Mouse (Mus musculus) hindbrain, postnatal 0 days (tissue): Measurements from ENCODE around the gene Dhcr24. TPM values are rescaled to one million over a fixed set of nuclear protein-coding genes. Genes with fewer than 3 reads are reported as not detected.

Source experiments
- ATAC-seq: fragments of 200-750 bp; cut with Nextera tagmentation; 2 replicates; pipeline ENCODE4 v1.8.0; 2017; ENCODE audit warnings: mild to moderate bottlenecking, moderate TSS enrichment, moderate library complexity
- DNase-seq: peaks from one replicate; pipeline ENCODE4 v3.0.0-alpha.2; 2015; ENCODE audit warnings: low spot score
- H3K27ac ChIP-seq: fragments of 300-500 bp; sonication (generic); 2 replicates; pipeline ENCODE4 v1.5.1; 2014; ENCODE audit warnings: mild to moderate bottlenecking
- H3K27me3 ChIP-seq: fragments of 300-500 bp; sonication (generic); 2 replicates; pipeline ENCODE4 v1.6.1; 2014; ENCODE audit warnings: low read length, mixed read lengths; ENCODE audit not compliant: insufficient read depth
- H3K36me3 ChIP-seq: fragments of 300-500 bp; sonication (generic); 2 replicates; pipeline ENCODE4 v1.6.1; 2014; ENCODE audit warnings: low read length, mixed read lengths; ENCODE audit not compliant: insufficient read depth
- H3K4me1 ChIP-seq: fragments of 300-500 bp; sonication (generic); 2 replicates; pipeline ENCODE4 v1.6.1; 2014; ENCODE audit warnings: antibody characterized with exemption, low read length, mixed read lengths; ENCODE audit not compliant: insufficient read depth
- H3K4me2 ChIP-seq: fragments of 300-500 bp; sonication (generic); 2 replicates; pipeline ENCODE4 v1.6.1; 2014; ENCODE audit warnings: low read depth, mild to moderate bottlenecking, low read length, moderate library complexity, mixed read lengths
- H3K4me3 ChIP-seq: fragments of 300-500 bp; sonication (generic); 2 replicates; pipeline ENCODE4 v1.5.1; 2014; ENCODE audit warnings: low read length
- H3K9ac ChIP-seq: fragments of 300-500 bp; sonication (generic); replicated peaks from 2 replicates; pipeline ENCODE4 v1.6.1; 2014; ENCODE audit warnings: mild to moderate bottlenecking, low read length, moderate library complexity, mixed read lengths
- H3K9me3 ChIP-seq: fragments of 300-500 bp; sonication (generic); 2 replicates; pipeline ENCODE4 v1.6.1; 2016; ENCODE audit warnings: low read length, mixed read lengths
- CTCF ChIP-seq: IDR thresholded peaks from 2 replicates; pipeline ENCODE4 v1.5.1; 2016; ENCODE audit warnings: antibody characterized with exemption, control low read depth, low read depth
- WGBS: fragments of 180-500 bp; shearing (Covaris S2); extraction: QIAGEN DNeasy Blood & Tissue Kit; methylation state at CpG from one replicate; pipeline ENCODE4 v1.1.7; 2014; 5-methylcytosine and 5-hydroxymethylcytosine counted together
- polyA plus RNA-seq: library from polyadenylated mRNA; unstranded; fragments of >200 nt; fragmentation: Nextera tagmentation; extraction: Ambion mirVana; gene quantifications from 2 replicates; pipeline ENCODE4 v1.2.1, GENCODE M21; 2015
- total RNA-seq: library from RNA; depleted of rRNA; stranded (reverse); fragments of >200 nt; gene quantifications from 2 replicates; pipeline ENCODE4 v1.2.3, GENCODE M21; 2014; rRNA removed

The Dhcr24 gene
- 126 and 127 TPM in 2 replicates for total RNA-seq
- 7.5 and 8.7 TPM in 2 replicates for polyA plus RNA-seq

DNA sequence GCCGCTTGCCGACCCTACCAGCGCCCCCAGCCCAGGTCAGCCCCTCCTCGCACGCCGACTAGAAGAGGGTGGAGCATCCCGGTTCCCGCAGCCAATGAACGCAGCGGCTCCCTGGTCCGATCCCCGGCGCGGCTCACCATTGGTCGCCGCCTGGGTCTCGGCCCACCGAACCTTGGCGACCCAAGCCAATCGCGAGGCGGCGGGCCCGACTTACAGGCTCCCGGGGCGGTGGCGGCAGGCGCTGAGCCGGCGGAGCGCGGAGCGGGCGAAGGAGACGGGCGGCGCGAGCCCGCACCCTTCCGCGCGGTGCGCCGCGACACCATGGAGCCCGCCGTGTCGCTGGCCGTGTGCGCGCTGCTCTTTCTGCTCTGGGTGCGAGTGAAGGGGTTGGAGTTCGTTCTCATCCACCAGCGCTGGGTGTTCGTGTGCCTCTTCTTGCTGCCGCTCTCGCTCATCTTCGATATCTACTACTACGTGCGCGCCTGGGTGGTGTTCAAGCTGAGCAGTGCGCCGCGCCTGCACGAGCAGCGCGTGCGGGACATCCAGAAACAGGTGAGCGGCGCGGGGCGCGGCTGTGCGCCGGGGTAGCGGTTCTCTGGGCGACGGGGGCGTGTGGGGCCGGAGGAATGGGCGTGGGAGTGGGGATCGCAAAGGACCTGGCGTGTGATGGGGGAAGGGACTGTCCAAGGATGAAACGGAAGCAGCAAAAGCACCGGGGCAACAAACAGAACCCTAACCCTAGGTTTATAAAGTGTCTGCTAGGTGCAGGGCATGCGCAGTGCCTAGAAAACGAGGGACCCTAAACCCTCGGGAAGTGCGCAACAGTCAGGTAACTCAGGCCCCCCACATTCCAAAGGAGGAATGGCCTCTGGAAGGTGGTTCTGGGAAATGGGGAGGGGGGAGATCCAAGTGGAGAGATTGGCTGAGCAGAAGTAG is at the start of gene Dhcr24:
Gene Dhcr24 (plus strand): TSS at position 193 of the 936 bp plus-strand sequence.
- Histone ChIP-seq H3K27ac (peak within 1 kb of the TSS; percentile 83), H3K9me3 (no peaks in the 10 kb centered on the region), H3K4me3 (peak within 1 kb of the TSS; percentile 89), H3K4me1 (peaks cover 33% of the 10 kb centered on the region), H3K36me3 (peaks cover 7% of the 10 kb centered on the region; the same call in 1 of the 2 replicates), H3K9ac (peak within 1 kb of the TSS; percentile 66), H3K4me2 (peak within 1 kb of the TSS; percentile 86), H3K27me3 (no peaks in the 10 kb centered on the region)
- DNase-seq (peak; percentile 96), ATAC-seq (peak; percentile 98)
- no peak for TF ChIP-seq CTCF
- WGBS = under 1% methylated on average over 70 of the region's 89 CpGs

- H3K4me1 ChIP-seq = no peaks in the 10 kb centered on the region
- DNase-seq = no peak
- no peak for TF ChIP-seq CTCF
- H3K4me3 ChIP-seq = no peak overlapping the region
- H3K27me3 ChIP-seq = no peaks in the 10 kb centered on the region
- no peak overlapping the region for H3K4me2 ChIP-seq
- H3K27ac ChIP-seq = no peak overlapping the region
- H3K36me3 ChIP-seq = no peaks in the 10 kb centered on the region
- ATAC-seq = no peak
- no peaks in the 10 kb centered on the region for H3K9me3 ChIP-seq
- WGBS = 65% methylated on average over 6 of the region's 6 CpGs
- no peak overlapping the region for H3K9ac ChIP-seq
These were observed 46.2 kb upstream of the Dhcr24 start for GRCm38 (mm10) chr4:106514606-106515005.

DNA sequence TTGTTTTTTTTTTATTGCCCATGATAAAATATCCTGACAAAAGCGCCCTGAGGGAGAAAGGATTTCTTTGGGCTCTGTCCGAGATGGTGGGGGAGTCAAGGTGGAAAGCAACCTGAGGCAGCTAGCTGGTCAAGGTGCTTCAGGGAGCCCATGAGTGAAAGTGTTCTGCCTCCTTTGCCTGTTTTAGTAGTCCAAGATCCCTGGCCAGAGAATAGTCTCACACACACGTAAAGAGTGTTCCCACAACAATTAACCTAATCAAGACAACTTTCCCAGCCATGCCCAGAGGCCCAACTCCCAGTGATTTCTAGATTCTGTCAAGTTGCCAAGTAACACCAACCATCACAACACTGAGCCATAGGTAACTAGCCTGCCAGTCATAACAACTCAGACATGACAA is 38.3 kb upstream of the Dhcr24 start:
- 74% methylated on average over 3 of the region's 3 CpGs for WGBS

DNA sequence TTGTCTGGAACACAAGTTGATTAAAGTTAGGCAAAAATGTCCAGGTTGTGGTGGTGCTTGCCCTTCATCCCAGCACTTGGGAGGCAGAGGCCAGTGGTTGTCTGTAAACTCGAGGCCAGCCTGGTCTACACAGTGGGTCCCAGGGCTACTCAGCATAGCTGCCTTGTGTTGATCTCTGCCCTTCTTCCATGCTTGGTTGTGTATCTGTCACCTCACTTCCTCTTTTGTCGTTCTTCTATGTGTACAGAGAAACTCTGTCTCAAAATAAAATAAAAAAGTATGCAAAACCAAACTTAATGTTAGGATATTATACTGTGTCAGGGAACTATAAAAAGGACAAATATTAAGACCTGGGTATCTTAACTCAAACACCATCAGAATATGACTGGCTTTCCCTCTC is 36.7 kb upstream of the Dhcr24 start:
- Histone ChIP-seq H3K9me3 (no peaks in the 10 kb centered on the region), H3K36me3 (no peaks in the 10 kb centered on the region), H3K9ac (no peak overlapping the region), H3K4me3 (no peak overlapping the region), H3K4me2 (no peak overlapping the region), H3K4me1 (no peaks in the 10 kb centered on the region), H3K27ac (no peak overlapping the region), H3K27me3 (no peaks in the 10 kb centered on the region)
- WGBS = 75% methylated on average over 2 of the region's 2 CpGs
- TF ChIP-seq CTCF = no peak
- ATAC-seq = no peak
- no peak for DNase-seq

More for the DNA sequence above, 38.3 kb upstream of the Dhcr24 start:
- DNase-seq (no peak), ATAC-seq (no peak)
- Histone ChIP-seq H3K4me3 (no peak overlapping the region), H3K9me3 (no peaks in the 10 kb centered on the region), H3K9ac (no peak overlapping the region), H3K27ac (no peak overlapping the region), H3K4me1 (no peaks in the 10 kb centered on the region), H3K36me3 (no peaks in the 10 kb centered on the region), H3K4me2 (no peak overlapping the region), H3K27me3 (no peaks in the 10 kb centered on the region)
- no peak for TF ChIP-seq CTCF

DNA sequence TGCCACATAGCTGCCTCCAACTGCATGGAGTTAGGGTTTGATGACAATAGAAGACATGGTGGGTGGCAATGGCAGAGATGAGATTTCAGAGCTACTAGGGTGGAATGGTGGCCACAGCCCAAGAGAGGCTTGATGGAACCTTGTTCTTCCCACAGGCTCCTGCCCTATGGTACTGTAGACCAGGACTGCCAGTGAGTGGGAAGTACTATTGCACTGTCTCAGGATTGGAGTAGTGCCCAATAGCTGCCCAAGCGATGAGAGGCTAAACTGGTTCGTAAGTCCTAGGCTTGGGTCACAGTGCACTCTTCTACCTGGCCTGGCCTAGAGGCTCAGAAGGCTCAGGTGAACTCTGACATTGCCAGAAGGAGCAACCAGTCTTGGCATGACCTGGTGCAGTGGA is 35.8 kb upstream of the Dhcr24 start:
- WGBS = 89% methylated on average over 2 of the region's 2 CpGs
- no peaks in the 10 kb centered on the region for H3K27me3 ChIP-seq
- DNase-seq = no peak
- ATAC-seq = no peak
- no peak overlapping the region for H3K4me2 ChIP-seq
- no peak overlapping the region for H3K27ac ChIP-seq
- H3K9me3 ChIP-seq = no peaks in the 10 kb centered on the region
- H3K9ac ChIP-seq = no peak overlapping the region
- no peak overlapping the region for H3K4me3 ChIP-seq
- no peaks in the 10 kb centered on the region for H3K4me1 ChIP-seq
- no peak for TF ChIP-seq CTCF
- no peaks in the 10 kb centered on the region for H3K36me3 ChIP-seq

GRCm38 (mm10) chr4:106527856-106528547 is 32.8 kb upstream of the Dhcr24 start:
- H3K4me2 ChIP-seq = no peak overlapping the region
- H3K4me3 ChIP-seq = no peak overlapping the region
- DNase-seq (peak; percentile 20), ATAC-seq (no peak)
- no peak overlapping the region for H3K9ac ChIP-seq
- H3K9me3 ChIP-seq = no peaks in the 10 kb centered on the region
- 69% methylated on average over 7 of the region's 7 CpGs for WGBS
- no peaks in the 10 kb centered on the region for H3K27me3 ChIP-seq
- H3K4me1 ChIP-seq = no peaks in the 10 kb centered on the region
- H3K27ac ChIP-seq = no peak overlapping the region
- peak; percentile 61 for TF ChIP-seq CTCF
- no peaks in the 10 kb centered on the region for H3K36me3 ChIP-seq
